ENCODE assay signal across 16 mouse cellular contexts in the genomic region with DNA sequence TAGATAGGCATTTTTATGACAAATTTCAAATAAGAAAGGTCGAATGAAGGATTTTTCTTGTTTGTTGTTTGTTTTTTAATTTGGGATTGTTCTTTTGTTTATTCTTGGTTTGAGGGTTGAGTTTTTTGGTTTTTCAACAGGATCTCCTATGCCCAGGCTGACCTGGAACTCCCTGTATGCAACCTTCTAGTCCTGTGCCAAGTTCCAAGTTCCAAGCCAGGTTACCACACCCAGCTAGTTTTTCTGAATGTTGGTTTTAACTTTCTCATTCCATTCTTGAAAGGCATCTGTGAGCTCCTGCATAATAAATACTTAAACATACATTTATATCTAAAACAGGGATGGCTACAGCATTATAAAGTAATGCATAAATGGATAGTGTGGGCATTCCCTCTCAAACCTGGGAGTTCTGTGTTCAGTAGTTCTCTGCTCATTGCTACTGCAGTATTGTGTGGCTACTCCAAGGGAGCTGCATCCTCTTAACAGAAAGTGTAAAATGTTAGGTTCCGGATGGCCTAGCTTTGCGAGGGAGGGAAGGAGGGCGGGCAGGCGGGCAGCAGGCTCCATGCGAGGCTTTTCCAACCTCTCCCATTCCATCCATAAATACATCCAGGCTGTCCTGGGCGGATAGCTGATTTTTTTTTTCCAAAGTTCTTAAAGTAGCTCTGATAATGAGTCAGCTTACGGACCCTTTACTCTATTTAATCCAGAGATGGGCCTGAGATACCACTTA. TPM values are rescaled to one million over a fixed set of nuclear protein-coding genes. Genes with fewer than 3 reads are reported as not detected.
DNase-seq lines count a peak whose midpoint lies in the region; ATAC-seq and TF ChIP-seq lines count a peak whose summit lies in the region.
"Had no signal": no experiment of that assay in that cellular context is flagged by ENCODE, and none has a peak within 500 bp of the region (broad histone marks: within the 10 kb centered on the region; RNA-seq: fewer than 3 reads in every experiment).

No protein-coding gene starts in this region.

- H3K27ac ChIP-seq in forebrain, embryonic 13.5 days, result no peak overlapping the region
- no peak overlapping the region for H3K27ac ChIP-seq in forebrain, embryonic 11.5 days (ENCODE audit: low read depth, low read length)
- H3K27ac ChIP-seq in left cerebral cortex, adult 2 months, result peak overlapping the region; percentile 16; the same call in 1 of the 2 replicates
- no peak overlapping the region for H3K27ac ChIP-seq in forebrain, embryonic 16.5 days (ENCODE audit: low read length)
- H3K27ac ChIP-seq in midbrain, postnatal 0 days (ENCODE audit: low read depth, low read length), result no peak overlapping the region
- H3K27ac ChIP-seq: limb, embryonic 10.5 days; stomach, postnatal 0 days had no signal

- ATAC-seq in forebrain, embryonic 13.5 days, result no peak
- ATAC-seq in forebrain, embryonic 11.5 days (replicated peaks; ENCODE audit: low FRiP score), result no peak
- ATAC-seq in forebrain, embryonic 16.5 days, result no peak
- no peak for ATAC-seq in midbrain, postnatal 0 days (ENCODE audit: low FRiP score)

- peak overlapping the region; percentile 71 for H3K4me2 ChIP-seq in forebrain, embryonic 13.5 days
- no peak overlapping the region for H3K4me2 ChIP-seq in forebrain, embryonic 11.5 days (ENCODE audit: low read depth, low read length, severe bottlenecking)
- peak overlapping the region; percentile 52 for H3K4me2 ChIP-seq in forebrain, embryonic 16.5 days (ENCODE audit: low read length)
- peak overlapping the region; percentile 65 for H3K4me2 ChIP-seq in midbrain, postnatal 0 days (ENCODE audit: low read depth, low read length, poor library complexity, severe bottlenecking)
- H3K4me2 ChIP-seq: lung, embryonic 14.5 days had no signal

- no peak overlapping the region for H3K9ac ChIP-seq in forebrain, embryonic 13.5 days
- no peak overlapping the region for H3K9ac ChIP-seq in forebrain, embryonic 11.5 days (ENCODE audit: low read length)
- no peak overlapping the region for H3K9ac ChIP-seq in forebrain, embryonic 16.5 days (replicated peaks; ENCODE audit: low read depth, low read length)
- 0 out of 2 replicates have a peak overlapping the region, but pooled peaks have one; percentile 8 for H3K9ac ChIP-seq in midbrain, postnatal 0 days (replicated peaks; ENCODE audit: low read length, poor library complexity, severe bottlenecking)
- H3K9ac ChIP-seq: lung, embryonic 14.5 days had no signal

- H3K4me3 ChIP-seq in forebrain, embryonic 13.5 days, result no peak overlapping the region
- H3K4me3 ChIP-seq in forebrain, embryonic 11.5 days (ENCODE audit: low read depth, low read length), result no peak overlapping the region
- H3K4me3 ChIP-seq in left cerebral cortex, adult 2 months, result peak overlapping the region; percentile 68
- H3K4me3 ChIP-seq in forebrain, embryonic 16.5 days (replicated peaks; ENCODE audit: low read length), result peak overlapping the region; percentile 15
- no peak overlapping the region for H3K4me3 ChIP-seq in midbrain, postnatal 0 days (ENCODE audit: low read depth, low read length)
- H3K4me3 ChIP-seq: limb, embryonic 10.5 days had no signal

- H3K9me3 ChIP-seq in forebrain, embryonic 13.5 days (replicated peaks), result no peaks in the 10 kb centered on the region
- no peaks in the 10 kb centered on the region for H3K9me3 ChIP-seq in forebrain, embryonic 11.5 days (ENCODE audit: control insufficient read depth, low read length)
- H3K9me3 ChIP-seq in forebrain, embryonic 16.5 days (ENCODE audit: control insufficient read depth, low read length), result no peaks in the 10 kb centered on the region
- no peaks in the 10 kb centered on the region; the same call in 1 of the 2 replicates for H3K9me3 ChIP-seq in midbrain, postnatal 0 days (ENCODE audit: low read length)
- H3K9me3 ChIP-seq: limb, embryonic 10.5 days had no signal

- WGBS in forebrain, embryonic 13.5 days, result 89% methylated on average over 8 of the region's 8 CpGs
- WGBS in forebrain, embryonic 11.5 days, result 83% methylated on average over 8 of the region's 8 CpGs
- WGBS in forebrain, embryonic 16.5 days, result 85% methylated on average over 8 of the region's 8 CpGs
- WGBS in midbrain, postnatal 0 days, result 85% methylated on average over 8 of the region's 8 CpGs

- peaks cover 22% of the 10 kb centered on the region for H3K36me3 ChIP-seq in forebrain, embryonic 13.5 days (ENCODE audit: poor library complexity, severe bottlenecking)
- H3K36me3 ChIP-seq in forebrain, embryonic 11.5 days (ENCODE audit: control insufficient read depth, insufficient read depth, low read length), result no peaks in the 10 kb centered on the region
- peaks cover 16% of the 10 kb centered on the region for H3K36me3 ChIP-seq in forebrain, embryonic 16.5 days (ENCODE audit: control insufficient read depth, insufficient read depth)
- peaks cover 9% of the 10 kb centered on the region for H3K36me3 ChIP-seq in midbrain, postnatal 0 days (ENCODE audit: insufficient read depth, low read length)

- intact Hi-C loops in left cerebral cortex, adult 2 months (cut with DNase I), result loop anchor here (1.0 kb wide), 1 partner anchor 24 kb away; no protein-coding TSS in a partner anchor

- TF ChIP-seq CTCF in left cerebral cortex, adult 2 months (IDR thresholded peaks at IDR 0.05), result no peak
- no peak for TF ChIP-seq CTCF in midbrain, postnatal 0 days (IDR thresholded peaks at IDR 0.05)

- DNase-seq in forebrain, embryonic 11.5 days (ENCODE audit: low spot score), result no peak
- DNase-seq in left cerebral cortex, adult 2 months (ENCODE audit: extremely low spot score in 1 of 2, low spot score in 2 of 2), result no peak
- no peak for DNase-seq in left cerebral cortex, adult 8-10 months (ENCODE audit: low spot score in 2 of 2)
- no peak for DNase-seq in midbrain, postnatal 0 days (ENCODE audit: low spot score)
- no peak for DNase-seq in layer of hippocampus, postnatal 14 days (ENCODE audit: low spot score in 2 of 2)
- DNase-seq in lung, postnatal 10 days, result no peak
- DNase-seq: heart, postnatal 4 days; lung, embryonic 14.5 days had no signal

- H3K4me1 ChIP-seq in forebrain, embryonic 13.5 days, result peaks cover 34% of the 10 kb centered on the region
- 0 out of 2 replicates have a peak, but pooled peaks cover 5% of the 10 kb centered on the region for H3K4me1 ChIP-seq in forebrain, embryonic 11.5 days (replicated peaks; ENCODE audit: control insufficient read depth, insufficient read depth, low read length)
- H3K4me1 ChIP-seq in forebrain, embryonic 16.5 days (replicated peaks; ENCODE audit: control insufficient read depth, insufficient read depth, low read length), result peaks cover 26% of the 10 kb centered on the region
- peaks cover 11% of the 10 kb centered on the region for H3K4me1 ChIP-seq in midbrain, postnatal 0 days (ENCODE audit: insufficient read depth, low read length)

- H3K27me3 ChIP-seq in forebrain, embryonic 13.5 days, result no peaks in the 10 kb centered on the region
- no peaks in the 10 kb centered on the region for H3K27me3 ChIP-seq in forebrain, embryonic 11.5 days (ENCODE audit: control insufficient read depth, insufficient read depth, low read length)
- H3K27me3 ChIP-seq in forebrain, embryonic 16.5 days (replicated peaks; ENCODE audit: control insufficient read depth, insufficient read depth, low read length), result no peaks in the 10 kb centered on the region
- H3K27me3 ChIP-seq in midbrain, postnatal 0 days (ENCODE audit: insufficient read depth, low read length), result no peaks in the 10 kb centered on the region

RNA-seq across cellular contexts. Expression of gene Prn, which starts 2.9 kb away (rescaled TPM):
- not detected in 2 replicates for polyA plus RNA-seq in forebrain, embryonic 13.5 days (2015; fragmentation: Nextera tagmentation; extraction: Ambion mirVana)
- polyA plus RNA-seq in forebrain, embryonic 11.5 days (2014; fragmentation: Nextera tagmentation; extraction: Ambion mirVana), result not detected in 2 replicates
- under 1 TPM in 1 of 2 experiments, not detected in 1; 0.20 TPM for total RNA-seq in left cerebral cortex, adult 2 months (2021)
- total RNA-seq in left cerebral cortex, adult 8-10 months (2022), result not detected
- polyA plus RNA-seq in forebrain, embryonic 16.5 days (2015; fragmentation: Nextera tagmentation; extraction: Ambion mirVana), result 0.48 TPM in 1 of 2 replicates, not detected in the other
- not detected in 2 replicates for total RNA-seq in midbrain, postnatal 0 days (2014; rRNA removed)
- 0.22 TPM in 1 of 2 replicates, not detected in the other for polyA plus RNA-seq in midbrain, postnatal 0 days (2015; fragmentation: Nextera tagmentation; extraction: Ambion mirVana)
- not detected for total RNA-seq in layer of hippocampus, postnatal 14 days (2021)
- total RNA-seq: granulocyte monocyte progenitor cell, adult 5-6 weeks; megakaryocyte-erythroid progenitor cell, adult 5-6 weeks had no signal
- polyA plus RNA-seq: large intestine, adult 2 months; limb, embryonic 10.5 days; lung, embryonic 14.5 days; small intestine, adult 2 months had no signal

RNA-seq across cellular contexts. Expression of gene Prnp, which starts 3.0 kb away (rescaled TPM):
- 103 and 110 TPM in 2 replicates for polyA plus RNA-seq in forebrain, embryonic 13.5 days (2015; fragmentation: Nextera tagmentation; extraction: Ambion mirVana)
- polyA plus RNA-seq in forebrain, embryonic 11.5 days (2014; fragmentation: Nextera tagmentation; extraction: Ambion mirVana), result 25.4 and 31.2 TPM in 2 replicates
- 100 to 1,000 TPM; 748 to 772 TPM for total RNA-seq in left cerebral cortex, adult 2 months (2021)
- 100 to 1,000 TPM; 819 to 855 (median 835) TPM for total RNA-seq in left cerebral cortex, adult 8-10 months (2022)
- 204 and 205 TPM in 2 replicates for polyA plus RNA-seq in forebrain, embryonic 16.5 days (2015; fragmentation: Nextera tagmentation; extraction: Ambion mirVana)
- total RNA-seq in midbrain, postnatal 0 days (2014; rRNA removed), result 254 and 255 TPM in 2 replicates
- polyA plus RNA-seq in midbrain, postnatal 0 days (2015; fragmentation: Nextera tagmentation; extraction: Ambion mirVana), result 283 and 306 TPM in 2 replicates
- 100 to 1,000 TPM; 651 to 673 TPM for total RNA-seq in layer of hippocampus, postnatal 14 days (2021)

RNA-seq across cellular contexts. Expression of gene Prnd, which starts 38.0 kb away (rescaled TPM):
- 7.3 and 7.7 TPM in 2 replicates for polyA plus RNA-seq in forebrain, embryonic 13.5 days (2015; fragmentation: Nextera tagmentation; extraction: Ambion mirVana)
- polyA plus RNA-seq in forebrain, embryonic 11.5 days (2014; fragmentation: Nextera tagmentation; extraction: Ambion mirVana), result 4.5 and 5.0 TPM in 2 replicates
- total RNA-seq in left cerebral cortex, adult 2 months (2021), result under 1 TPM in 1 of 2 experiments, not detected in 1; 0.14 TPM
- under 1 TPM in 3 of 4 experiments, not detected in 1; 0.11 to 0.30 (median 0.21) TPM for total RNA-seq in left cerebral cortex, adult 8-10 months (2022)
- polyA plus RNA-seq in forebrain, embryonic 16.5 days (2015; fragmentation: Nextera tagmentation; extraction: Ambion mirVana), result 11.2 and 12.8 TPM in 2 replicates
- total RNA-seq in midbrain, postnatal 0 days (2014; rRNA removed), result 2.5 and 3.9 TPM in 2 replicates
- polyA plus RNA-seq in midbrain, postnatal 0 days (2015; fragmentation: Nextera tagmentation; extraction: Ambion mirVana), result 4.0 and 4.8 TPM in 2 replicates
- 1 to 10 TPM; 2.0 to 2.1 TPM for total RNA-seq in layer of hippocampus, postnatal 14 days (2021)
- total RNA-seq: granulocyte monocyte progenitor cell, adult 5-6 weeks; megakaryocyte-erythroid progenitor cell, adult 5-6 weeks had no signal

RNA-seq across cellular contexts. Expression of gene Erv3, which starts 53.1 kb away (rescaled TPM):
- not detected in 2 replicates for polyA plus RNA-seq in forebrain, embryonic 13.5 days (2015; fragmentation: Nextera tagmentation; extraction: Ambion mirVana)
- polyA plus RNA-seq in forebrain, embryonic 11.5 days (2014; fragmentation: Nextera tagmentation; extraction: Ambion mirVana), result not detected in 2 replicates
- under 1 TPM; 0.09 to 0.19 TPM for total RNA-seq in left cerebral cortex, adult 2 months (2021)
- under 1 TPM; 0.13 to 0.27 (median 0.25) TPM for total RNA-seq in left cerebral cortex, adult 8-10 months (2022)
- polyA plus RNA-seq in forebrain, embryonic 16.5 days (2015; fragmentation: Nextera tagmentation; extraction: Ambion mirVana), result not detected in 2 replicates
- not detected in 2 replicates for total RNA-seq in midbrain, postnatal 0 days (2014; rRNA removed)
- not detected in 2 replicates for polyA plus RNA-seq in midbrain, postnatal 0 days (2015; fragmentation: Nextera tagmentation; extraction: Ambion mirVana)
- total RNA-seq in layer of hippocampus, postnatal 14 days (2021), result under 1 TPM in 1 of 2 experiments, not detected in 1; 0.14 TPM
- total RNA-seq: granulocyte monocyte progenitor cell, adult 5-6 weeks; heart, postnatal 4 days; megakaryocyte-erythroid progenitor cell, adult 5-6 weeks had no signal
- polyA plus RNA-seq: large intestine, adult 2 months; limb, embryonic 10.5 days; lung, embryonic 14.5 days; small intestine, adult 2 months; stomach, postnatal 0 days had no signal

Comparison
In these comparisons a context has a peak if more than half of its experiments do, and no peak if none do; other contexts are left out.
1. H3K4me3 ChIP-seq: peak in left cerebral cortex, adult 2 months (single experiment) and forebrain, embryonic 16.5 days (single experiment); none in forebrain, embryonic 13.5 days (single experiment), forebrain, embryonic 11.5 days (single experiment) and midbrain, postnatal 0 days (single experiment).